Mouse (Mus musculus) megakaryocyte, embryonic 14.5 days (primary cell): Measurements from ENCODE around the gene Tas1r1.

Source experiments
- FLI1 ChIP-seq: IDR thresholded peaks from 2 replicates; pipeline ENCODE4 v1.6.1; 2012; ENCODE audit warnings: low read length, inconsistent platforms, mixed read lengths
- GATA1 ChIP-seq: IDR thresholded peaks from 3 replicates; pipeline ENCODE4 v1.6.1; 2012; ENCODE audit warnings: mixed read lengths, low read length, inconsistent platforms, borderline replicate concordance

- TF ChIP-seq FLI1, result no peak
- no peak for TF ChIP-seq GATA1
Observed at GRCm38 (mm10) chr4:152079261-152079660, 40.9 kb upstream of the Tas1r1 start.
